Mouse (Mus musculus) gastrocnemius, adult 2 months (tissue): ENCODE results near the gene Vmn1r49. TPM values are rescaled to one million over a fixed set of nuclear protein-coding genes. Genes with fewer than 3 reads are reported as not detected.
"Not testable (repeated sequence)": the region's sequence is repeated elsewhere in the genome, so short reads cannot be mapped to it uniquely, and the experiment has no call there.

ENCODE experiments used
- DNase-seq: peaks from one replicate; pipeline ENCODE4 v3.0.0; 2022
- H3K27ac ChIP-seq: fragments of 200-600 bp; 2 replicates; pipeline ENCODE4 v1.8.1; 2022; ENCODE audit warnings: mild to moderate bottlenecking
- H3K4me3 ChIP-seq: fragments of 200-600 bp; 2 replicates; pipeline ENCODE4 v1.8.1; 2022; ENCODE audit warnings: mild to moderate bottlenecking, moderate library complexity
- CTCF ChIP-seq: fragments of 200-600 bp; IDR thresholded peaks from 2 replicates; pipeline ENCODE4 v1.8.1; 2022; ENCODE audit warnings: antibody characterized with exemption, mild to moderate bottlenecking, moderate library complexity
- intact Hi-C: fragments of 180-260 bp; cut with DNase I; formaldehyde crosslinking; loops from one replicate; pipeline ENCODE4 v1.15.1; 2025
- long read RNA-seq, 2 experiments: library from polyadenylated mRNA; stranded (forward); transcript quantifications; one replicate each; pipeline ENCODE4 v2.0.0; 2021
- total RNA-seq, 2 experiments: library from RNA; stranded (reverse); gene quantifications; 2 replicates each; pipeline ENCODE4 v1.2.3; 2021

Gene Vmn1r49
- total RNA-seq: not detected
- long read RNA-seq, experiment 1: 0 reads
- long read RNA-seq, experiment 2: 0 reads

GRCm38 (mm10) chr6:90078406-90078805, at the start of gene Vmn1r49:
Vmn1r49 (minus strand) TSS chr6:90078506.
- no peak for DNase-seq
- no peak for TF ChIP-seq CTCF
- intact Hi-C loops: no loop called here

GRCm38 (mm10) chr6:90122296-90122695, 44.0 kb upstream of the Vmn1r49 start, which contains the start of gene Vmn1r51:
Vmn1r51 (plus strand) TSS chr6:90122596.
- intact Hi-C loops: not testable (repeated sequence)

More at GRCm38 (mm10) chr6:90078406-90078805, at the start of gene Vmn1r49:
- H3K27ac ChIP-seq: no peak within 1 kb of the TSS
- no peak within 1 kb of the TSS for H3K4me3 ChIP-seq

GRCm38 (mm10) chr6:90101130-90101529, 22.8 kb upstream of the Vmn1r49 start, which contains the start of gene Vmn1r50:
Vmn1r50 (plus strand) TSS chr6:90101430.
- intact Hi-C loops: no loop called here
- Histone ChIP-seq H3K4me3 (no peak within 1 kb of the TSS), H3K27ac (no peak within 1 kb of the TSS)
- no peak for DNase-seq
- TF ChIP-seq CTCF: no peak

More at GRCm38 (mm10) chr6:90122296-90122695, 44.0 kb upstream of the Vmn1r49 start, which contains the start of gene Vmn1r51:
- not testable (repeated sequence) for DNase-seq, H3K4me3 ChIP-seq, H3K27ac ChIP-seq

- TF ChIP-seq CTCF: no peak
- intact Hi-C loops: no loop called here
- no peak overlapping the region for H3K4me3 ChIP-seq
- H3K27ac ChIP-seq: no peak overlapping the region
- no peak for DNase-seq
Observed at GRCm38 (mm10) chr6:90100566-90100965, 22.3 kb upstream of the Vmn1r49 start.

GRCm38 (mm10) chr6:90036741-90037140, 41.6 kb downstream of the Vmn1r49 start, which contains the start of gene Vmn1r48:
Vmn1r48 (minus strand) TSS chr6:90036841.
- intact Hi-C loops, DNase-seq, H3K27ac ChIP-seq, H3K4me3 ChIP-seq: not testable (repeated sequence)

Other genes with a start within 250 kb of the Vmn1r49 start
- not detected for gene Vmn1r42, start 202.1 kb downstream of the Vmn1r49 start, total RNA-seq
- gene Vmn1r43, start 202.1 kb downstream of the Vmn1r49 start, total RNA-seq: not detected
- gene Vmn1r44, start 194.8 kb downstream of the Vmn1r49 start, total RNA-seq: not detected
- not detected for gene Vmn1r45, start 137.9 kb downstream of the Vmn1r49 start, total RNA-seq
- gene Vmn1r46, start 109.2 kb downstream of the Vmn1r49 start, total RNA-seq: not detected
- gene Vmn1r47, start 62.4 kb downstream of the Vmn1r49 start, total RNA-seq: not detected
- not detected for gene Vmn1r48, start 41.7 kb downstream of the Vmn1r49 start, total RNA-seq
- not detected for gene Vmn1r50, start 22.9 kb upstream of the Vmn1r49 start, total RNA-seq
- gene Vmn1r51, start 44.1 kb upstream of the Vmn1r49 start, total RNA-seq: not detected
- gene Vmn1r52, start 96.3 kb upstream of the Vmn1r49 start, total RNA-seq: not detected
- not detected for gene V1ra8, start 124.3 kb upstream of the Vmn1r49 start, total RNA-seq
- not detected for gene Vmn1r53, start 145.9 kb upstream of the Vmn1r49 start, total RNA-seq
- gene Vmn1r54, start 167.8 kb upstream of the Vmn1r49 start, total RNA-seq: not detected
- gene BC048671, start 222.7 kb upstream of the Vmn1r49 start, total RNA-seq: not detected
- not detected for gene Chst13, start 246.7 kb upstream of the Vmn1r49 start, total RNA-seq